Mouse (Mus musculus) lung, postnatal 14 days (tissue): ENCODE measurements around the gene Chkb.
A peak's percentile ranks its signal among the peaks of the same experiment; 100 is the strongest.

ENCODE experiments used
- DNase-seq: peaks from one replicate; pipeline ENCODE4 v3.0.0; 2021

The Chkb gene

GRCm38 (mm10) chr15:89390081-89390480 lies 39.6 kb downstream of the Chkb start:
- DNase-seq, result no peak

- no peak for DNase-seq
Observed at GRCm38 (mm10) chr15:89387127-89387526, 42.6 kb downstream of the Chkb start.

GRCm38 (mm10) chr15:89384617-89385016 lies 45.1 kb downstream of the Chkb start, which contains the start of gene Klhdc7b:
TSS of gene Klhdc7b (plus strand) at chr15:89384917.
- no peak for DNase-seq

- peak; percentile 28 for DNase-seq
Observed at GRCm38 (mm10) chr15:89379429-89379828, 50.3 kb downstream of the Chkb start.

- DNase-seq, result peak; percentile 48
Observed at GRCm38 (mm10) chr15:89378831-89379401, 50.8 kb downstream of the Chkb start, which contains the start of gene Odf3b. TSS of gene Odf3b (minus strand) at chr15:89379282.

- DNase-seq, result no peak
Observed at GRCm38 (mm10) chr15:89377938-89378828, 51.5 kb downstream of the Chkb start.

GRCm38 (mm10) chr15:89377362-89377761 lies 52.3 kb downstream of the Chkb start:
- DNase-seq, result no peak

- no peak for DNase-seq
Observed at GRCm38 (mm10) chr15:89376957-89377356, 52.8 kb downstream of the Chkb start, which contains the start of gene Tymp. TSS of gene Tymp (minus strand) at chr15:89377039.
